ENCODE assay signal across 8 mouse cellular contexts in genomic region chr7:80864831-80865230, GRCm38 (mm10). TPM values are rescaled to one million over a fixed set of nuclear protein-coding genes. Genes with fewer than 3 reads are reported as not detected.
A peak's percentile ranks its signal among the peaks of the same experiment; 100 is the strongest.
DNase-seq lines count a peak whose midpoint lies in the region; ATAC-seq lines count a peak whose summit lies in the region.

No protein-coding gene starts in this region.

- H3K9me3 ChIP-seq in midbrain, embryonic 13.5 days = no peaks in the 10 kb centered on the region
- no peaks in the 10 kb centered on the region for H3K9me3 ChIP-seq in midbrain, embryonic 15.5 days
- no peaks in the 10 kb centered on the region for H3K9me3 ChIP-seq in heart, embryonic 16.5 days (replicated peaks; ENCODE audit: control insufficient read depth, low read length)
- no peaks in the 10 kb centered on the region for H3K9me3 ChIP-seq in forebrain, embryonic 16.5 days (ENCODE audit: control insufficient read depth, low read length)

- H3K4me3 ChIP-seq in midbrain, embryonic 13.5 days (replicated peaks) = no peak overlapping the region
- H3K4me3 ChIP-seq in midbrain, embryonic 15.5 days = no peak overlapping the region
- H3K4me3 ChIP-seq in heart, embryonic 16.5 days (ENCODE audit: low read length) = peak overlapping the region; percentile 0; the same call in 1 of the 2 replicates
- no peak overlapping the region for H3K4me3 ChIP-seq in forebrain, embryonic 16.5 days (replicated peaks; ENCODE audit: low read length)

- H3K27ac ChIP-seq in midbrain, embryonic 13.5 days = no peak overlapping the region
- H3K27ac ChIP-seq in midbrain, embryonic 15.5 days = no peak overlapping the region
- H3K27ac ChIP-seq in heart, embryonic 16.5 days (ENCODE audit: low read length) = peak overlapping the region; percentile 86
- no peak overlapping the region for H3K27ac ChIP-seq in forebrain, embryonic 16.5 days (ENCODE audit: low read length)

- no peaks in the 10 kb centered on the region for H3K27me3 ChIP-seq in midbrain, embryonic 13.5 days
- no peaks in the 10 kb centered on the region for H3K27me3 ChIP-seq in midbrain, embryonic 15.5 days (replicated peaks)
- H3K27me3 ChIP-seq in heart, embryonic 16.5 days (ENCODE audit: control insufficient read depth, insufficient read depth, low read length) = no peaks in the 10 kb centered on the region
- H3K27me3 ChIP-seq in forebrain, embryonic 16.5 days (replicated peaks; ENCODE audit: control insufficient read depth, insufficient read depth, low read length) = no peaks in the 10 kb centered on the region

- peaks cover 60% of the 10 kb centered on the region for H3K4me1 ChIP-seq in midbrain, embryonic 13.5 days (replicated peaks)
- H3K4me1 ChIP-seq in midbrain, embryonic 15.5 days = peaks cover 48% of the 10 kb centered on the region
- H3K4me1 ChIP-seq in heart, embryonic 16.5 days (ENCODE audit: control insufficient read depth, insufficient read depth, low read length) = peaks cover 43% of the 10 kb centered on the region
- H3K4me1 ChIP-seq in forebrain, embryonic 16.5 days (replicated peaks; ENCODE audit: control insufficient read depth, insufficient read depth, low read length) = peaks cover 36% of the 10 kb centered on the region

- H3K9ac ChIP-seq in midbrain, embryonic 13.5 days (replicated peaks) = 0 out of 2 replicates have a peak overlapping the region, but pooled peaks have one; percentile 1
- H3K9ac ChIP-seq in midbrain, embryonic 15.5 days = no peak overlapping the region
- H3K9ac ChIP-seq in heart, embryonic 16.5 days (ENCODE audit: low read length) = no peak overlapping the region
- no peak overlapping the region for H3K9ac ChIP-seq in forebrain, embryonic 16.5 days (replicated peaks; ENCODE audit: low read depth, low read length)

- DNase-seq in lung, postnatal 10 days = peak; percentile 49
- DNase-seq in thymus, postnatal 10 days (ENCODE audit: low spot score in 2 of 2) = peak; percentile 75 to 84
- DNase-seq in right cerebral cortex, postnatal 10 days (ENCODE audit: low spot score in 2 of 2) = no peak
- no peak for DNase-seq in right cerebral cortex, postnatal 36 days (ENCODE audit: low spot score in 2 of 2)

- no peak for ATAC-seq in midbrain, embryonic 13.5 days
- no peak for ATAC-seq in midbrain, embryonic 15.5 days (replicated peaks)
- ATAC-seq in heart, embryonic 16.5 days (replicated peaks; ENCODE audit: extremely low read depth, insufficient read depth, low FRiP score) = peak; percentile 34; the same call in 1 of the 2 replicates
- ATAC-seq in forebrain, embryonic 16.5 days = no peak

- H3K36me3 ChIP-seq in midbrain, embryonic 13.5 days = peaks cover 65% of the 10 kb centered on the region
- peaks cover 29% of the 10 kb centered on the region; the same call in 1 of the 2 replicates for H3K36me3 ChIP-seq in midbrain, embryonic 15.5 days (replicated peaks)
- H3K36me3 ChIP-seq in heart, embryonic 16.5 days (ENCODE audit: control insufficient read depth, insufficient read depth) = peaks cover 28% of the 10 kb centered on the region
- H3K36me3 ChIP-seq in forebrain, embryonic 16.5 days (ENCODE audit: control insufficient read depth, insufficient read depth) = peaks cover 20% of the 10 kb centered on the region

- H3K4me2 ChIP-seq in midbrain, embryonic 13.5 days (replicated peaks) = peak overlapping the region; percentile 85
- no peak overlapping the region; the same call in 1 of the 2 replicates for H3K4me2 ChIP-seq in midbrain, embryonic 15.5 days
- peak overlapping the region; percentile 29 for H3K4me2 ChIP-seq in heart, embryonic 16.5 days (ENCODE audit: low read depth, low read length)
- no peak overlapping the region for H3K4me2 ChIP-seq in forebrain, embryonic 16.5 days (ENCODE audit: low read length)

- 85% methylated on average over 8 of the region's 8 CpGs for whole genome bisulfite sequencing in midbrain, embryonic 13.5 days
- 82% methylated on average over 8 of the region's 8 CpGs for WGBS in midbrain, embryonic 15.5 days
- 53% methylated on average over 8 of the region's 8 CpGs for WGBS in heart, embryonic 16.5 days
- WGBS in forebrain, embryonic 16.5 days = 92% methylated on average over 8 of the region's 8 CpGs

RNA-seq across cellular contexts. Expression of gene Zscan2, which starts 4.1 kb away (rescaled TPM):
- polyA plus RNA-seq in midbrain, embryonic 13.5 days (2015; fragmentation: Nextera tagmentation; extraction: Ambion mirVana) = 6.1 and 6.6 TPM in 2 replicates
- 4.8 and 4.9 TPM in 2 replicates for polyA plus RNA-seq in midbrain, embryonic 15.5 days (2015; fragmentation: Nextera tagmentation; extraction: Ambion mirVana)
- polyA plus RNA-seq in heart, embryonic 16.5 days (2015; fragmentation: Nextera tagmentation; extraction: Ambion mirVana) = 1.4 and 2.0 TPM in 2 replicates
- 5.7 and 5.9 TPM in 2 replicates for polyA plus RNA-seq in forebrain, embryonic 16.5 days (2015; fragmentation: Nextera tagmentation; extraction: Ambion mirVana)

RNA-seq across cellular contexts. Expression of gene Wdr73, which starts 36.2 kb away (rescaled TPM):
- polyA plus RNA-seq in midbrain, embryonic 13.5 days (2015; fragmentation: Nextera tagmentation; extraction: Ambion mirVana) = 41.2 and 44.3 TPM in 2 replicates
- 38.5 and 40.3 TPM in 2 replicates for polyA plus RNA-seq in midbrain, embryonic 15.5 days (2015; fragmentation: Nextera tagmentation; extraction: Ambion mirVana)
- 19.7 and 21.5 TPM in 2 replicates for polyA plus RNA-seq in heart, embryonic 16.5 days (2015; fragmentation: Nextera tagmentation; extraction: Ambion mirVana)
- 44.4 and 46.3 TPM in 2 replicates for polyA plus RNA-seq in forebrain, embryonic 16.5 days (2015; fragmentation: Nextera tagmentation; extraction: Ambion mirVana)

RNA-seq across cellular contexts. Expression of gene Iqgap1, which starts 39.1 kb away (rescaled TPM):
- polyA plus RNA-seq in midbrain, embryonic 13.5 days (2015; fragmentation: Nextera tagmentation; extraction: Ambion mirVana) = 19.9 and 21.7 TPM in 2 replicates
- polyA plus RNA-seq in midbrain, embryonic 15.5 days (2015; fragmentation: Nextera tagmentation; extraction: Ambion mirVana) = 22.0 and 22.1 TPM in 2 replicates
- 49.0 and 51.6 TPM in 2 replicates for polyA plus RNA-seq in heart, embryonic 16.5 days (2015; fragmentation: Nextera tagmentation; extraction: Ambion mirVana)
- 24.5 and 25.9 TPM in 2 replicates for polyA plus RNA-seq in forebrain, embryonic 16.5 days (2015; fragmentation: Nextera tagmentation; extraction: Ambion mirVana)

RNA-seq across cellular contexts. Expression of gene Nmb, which starts 40.0 kb away (rescaled TPM):
- polyA plus RNA-seq in midbrain, embryonic 13.5 days (2015; fragmentation: Nextera tagmentation; extraction: Ambion mirVana) = 6.3 and 6.6 TPM in 2 replicates
- polyA plus RNA-seq in midbrain, embryonic 15.5 days (2015; fragmentation: Nextera tagmentation; extraction: Ambion mirVana) = 5.2 and 7.2 TPM in 2 replicates
- 4.9 and 5.8 TPM in 2 replicates for polyA plus RNA-seq in heart, embryonic 16.5 days (2015; fragmentation: Nextera tagmentation; extraction: Ambion mirVana)
- 5.0 and 5.7 TPM in 2 replicates for polyA plus RNA-seq in forebrain, embryonic 16.5 days (2015; fragmentation: Nextera tagmentation; extraction: Ambion mirVana)

Comparison
In these comparisons a context has a peak if more than half of its experiments do, and no peak if none do; other contexts are left out.
1. H3K4me2 ChIP-seq: peak in midbrain, embryonic 13.5 days (single experiment) and heart, embryonic 16.5 days (single experiment); none in midbrain, embryonic 15.5 days (single experiment) and forebrain, embryonic 16.5 days (single experiment).
2. DNase-seq: peak in lung, postnatal 10 days (single experiment) and thymus, postnatal 10 days (2 of 2); none in right cerebral cortex, postnatal 10 days (0 of 2) and right cerebral cortex, postnatal 36 days (0 of 2).